Mouse (Mus musculus): Measurements from ENCODE around the gene Stx5a. TPM values are rescaled to one million over a fixed set of nuclear protein-coding genes. Genes with fewer than 3 reads are reported as not detected.

The Stx5a gene
- total RNA-seq, 4 experiments from 2014 or later = 59.6 to 66.4 (median 65.6) TPM

- DNase-seq (ENCODE audit: low spot score in 2 of 2) = peak; percentile 68 to 94
These were observed 57.2 kb downstream of the Stx5a start, which contains the start of gene Polr2g for GRCm38 (mm10) chr19:8798264-8798946. Gene Polr2g (minus strand): TSS chr19:8798577.

GRCm38 (mm10) chr19:8798947-8799315 is 57.7 kb downstream of the Stx5a start:
- DNase-seq (ENCODE audit: low spot score in 2 of 2) = no peak

DNA sequence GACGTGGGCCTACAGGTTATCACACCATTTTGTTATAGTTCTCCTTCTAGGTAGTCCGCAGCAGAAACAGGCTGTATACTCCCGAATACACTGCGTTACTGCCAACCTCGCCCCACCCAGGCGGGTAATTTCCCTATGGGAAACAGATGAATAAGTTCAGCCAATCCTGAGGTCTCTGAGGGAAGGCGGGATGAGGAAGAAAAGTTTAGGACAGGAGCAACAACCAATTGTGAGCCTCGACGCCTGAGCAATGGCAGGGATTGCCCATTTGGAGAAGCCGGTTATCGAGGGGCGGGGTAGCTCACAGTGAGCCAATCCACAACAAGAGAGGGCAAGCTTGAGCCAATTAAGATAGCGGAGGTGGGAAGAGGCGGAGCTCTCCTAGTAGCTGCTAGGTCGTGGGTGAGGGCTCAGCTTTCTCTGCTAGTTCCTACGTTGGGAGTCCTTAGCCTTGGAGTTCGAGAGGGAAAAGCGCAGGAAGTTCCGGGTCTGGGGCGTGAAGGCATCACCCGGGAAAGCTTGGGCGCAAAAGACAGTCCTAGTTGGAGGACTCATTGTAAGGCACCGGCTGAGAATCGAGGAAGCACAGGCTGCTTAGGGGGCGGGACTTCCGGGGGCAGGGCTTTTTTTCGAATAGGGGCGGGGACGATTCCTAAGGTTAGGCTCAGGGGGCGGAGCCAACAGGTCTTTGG is 61.1 kb downstream of the Stx5a start, which contains the start of gene Zbtb3:
TSS of gene Zbtb3 (plus strand) at position 426 of the 692 bp plus-strand sequence.
- peak; percentile 86 to 98 for DNase-seq (ENCODE audit: low spot score in 2 of 2)

DNA sequence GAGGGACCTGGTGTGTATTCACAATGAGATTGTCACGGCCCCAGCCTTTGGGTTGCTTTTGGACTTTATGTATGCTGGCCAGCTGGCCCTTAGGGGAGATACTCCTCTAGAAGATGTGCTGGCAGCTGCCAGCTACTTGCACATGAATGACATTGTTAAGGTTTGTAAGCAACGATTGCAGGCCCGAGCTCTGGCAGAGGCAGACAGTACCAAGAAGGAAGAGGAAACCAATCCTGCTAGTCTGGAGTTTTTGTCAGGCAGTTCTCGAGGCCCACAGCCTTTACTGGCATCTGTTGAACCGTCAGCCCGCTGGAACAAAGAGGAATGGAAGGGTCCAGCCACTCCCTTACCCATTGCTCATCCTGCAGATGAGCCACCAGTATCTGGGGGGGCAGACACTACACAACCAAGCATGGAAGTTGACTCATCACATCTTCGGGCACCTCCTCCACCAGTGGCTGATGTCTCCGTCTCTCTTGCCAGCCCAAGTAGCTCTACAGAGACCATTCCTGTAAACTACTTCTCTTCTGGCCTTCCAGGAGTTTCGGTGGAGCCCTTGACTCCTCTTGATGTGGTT is 62.1 kb downstream of the Stx5a start:
- DNase-seq (ENCODE audit: low spot score in 2 of 2) = no peak

GRCm38 (mm10) chr19:8803879-8804660 is 62.9 kb downstream of the Stx5a start:
- no peak for DNase-seq (ENCODE audit: low spot score in 2 of 2)

Small RNAs within 50 kb of the gene (microRNA-seq; reads per million reads assigned to microRNA genes)
- gene Mir6992 = 0 reads per million in 2 experiments

Other genes starting within 250 kb of the Stx5a start
- gene Slc22a8, start 150.2 kb upstream of the Stx5a start, total RNA-seq (2022) = 10 to 100 TPM; 11.5 to 15.9 (median 14.1) TPM
- 1 to 10 TPM; 6.6 to 8.6 (median 7.8) TPM for gene Slc22a6, start 123.4 kb upstream of the Stx5a start, total RNA-seq (2022)
- 100 to 1,000 TPM; 131 to 142 (median 136) TPM for gene Chrm1, start 77.6 kb upstream of the Stx5a start, total RNA-seq (2022)
- gene Slc3a2, start 18.0 kb upstream of the Stx5a start, total RNA-seq (2022) = 100 to 1,000 TPM; 147 to 155 (median 150) TPM
- gene Wdr74, start 5.6 kb upstream of the Stx5a start, total RNA-seq (2022) = 10 to 100 TPM; 43.0 to 47.5 (median 45.1) TPM
- gene 1700092M07Rik, start 695 bp upstream of the Stx5a start, total RNA-seq (2022) = 1 to 10 TPM in 2 of 4 experiments, not detected in 2; 1.4 to 2.0 TPM
- gene Nxf1, start 15.7 kb downstream of the Stx5a start, total RNA-seq (2022) = 10 to 100 TPM; 77.1 to 88.0 (median 80.2) TPM
- 10 to 100 TPM; 58.9 to 78.6 (median 67.2) TPM for gene Tmem223, start 29.6 kb downstream of the Stx5a start, total RNA-seq (2022)
- gene Tmem179b, start 33.1 kb downstream of the Stx5a start, total RNA-seq (2022) = 10 to 100 TPM; 11.3 to 14.6 (median 12.4) TPM
- 10 to 100 TPM; 13.7 to 18.1 (median 15.9) TPM for gene Taf6l, start 45.0 kb downstream of the Stx5a start, total RNA-seq (2022)
- gene Polr2g, start 57.2 kb downstream of the Stx5a start, total RNA-seq (2022) = 100 to 1,000 TPM; 107 to 116 (median 109) TPM
- 1 to 10 TPM; 4.9 to 7.3 (median 5.8) TPM for gene Zbtb3, start 61.1 kb downstream of the Stx5a start, total RNA-seq (2022)
- 10 to 100 TPM; 38.5 to 40.8 (median 39.2) TPM for gene Ttc9c, start 77.9 kb downstream of the Stx5a start, total RNA-seq (2022)
- gene Hnrnpul2, start 78.6 kb downstream of the Stx5a start, total RNA-seq (2022) = 100 to 1,000 TPM; 113 to 120 (median 118) TPM
- not detected for gene AC129217.1, start 88.4 kb downstream of the Stx5a start, total RNA-seq (2022)
- 100 to 1,000 TPM; 100 to 111 (median 105) TPM for gene Bscl2, start 96.1 kb downstream of the Stx5a start, total RNA-seq (2022)
- gene Gng3, start 97.8 kb downstream of the Stx5a start, total RNA-seq (2022) = 100 to 1,000 TPM; 153 to 200 (median 171) TPM
- 1 to 10 TPM in 2 of 4 experiments, under 1 TPM in 2; 0.68 to 1.5 (median 0.96) TPM for gene Lrrn4cl, start 109.4 kb downstream of the Stx5a start, total RNA-seq (2022)
- 100 to 1,000 TPM; 110 to 127 (median 113) TPM for gene Ubxn1, start 130.1 kb downstream of the Stx5a start, total RNA-seq (2022)
- gene Uqcc3, start 139.5 kb downstream of the Stx5a start, total RNA-seq (2022) = 10 to 100 TPM; 30.4 to 37.2 (median 33.3) TPM
- gene Lbhd1, start 142.3 kb downstream of the Stx5a start, total RNA-seq (2022) = 1 to 10 TPM; 4.7 to 9.0 (median 6.3) TPM
- not detected for gene Gm49403, start 142.5 kb downstream of the Stx5a start, total RNA-seq (2022)
- gene 1810009A15Rik, start 147.4 kb downstream of the Stx5a start, total RNA-seq (2022) = 10 to 100 TPM; 20.8 to 25.2 (median 21.8) TPM
- gene Gm49416, start 147.5 kb downstream of the Stx5a start, total RNA-seq (2022) = 1 to 10 TPM; 1.4 to 5.6 (median 2.6) TPM
- 10 to 100 TPM; 21.7 to 24.9 (median 22.1) TPM for gene Ints5, start 151.6 kb downstream of the Stx5a start, total RNA-seq (2022)
- gene Ganab, start 156.7 kb downstream of the Stx5a start, total RNA-seq (2022) = 100 to 1,000 TPM in 3 of 4 experiments, 10 to 100 TPM in 1; 100.0 to 104 (median 103) TPM
- gene B3gat3, start 179.0 kb downstream of the Stx5a start, total RNA-seq (2022) = 100 to 1,000 TPM; 155 to 175 (median 172) TPM
- gene Rom1, start 187.9 kb downstream of the Stx5a start, total RNA-seq (2022) = 10 to 100 TPM in 1 of 4 experiments, 1 to 10 TPM in 3; 7.9 to 10.1 (median 8.9) TPM
- gene Eml3, start 188.1 kb downstream of the Stx5a start, total RNA-seq (2022) = 10 to 100 TPM; 12.6 to 15.3 (median 13.8) TPM
- gene Mta2, start 200.5 kb downstream of the Stx5a start, total RNA-seq (2022) = 10 to 100 TPM; 46.8 to 53.8 (median 50.4) TPM
- gene Tut1, start 212.4 kb downstream of the Stx5a start, total RNA-seq (2022) = 10 to 100 TPM; 20.5 to 26.0 (median 22.1) TPM
- gene Eef1g, start 225.6 kb downstream of the Stx5a start, total RNA-seq (2022) = 100 to 1,000 TPM; 224 to 271 (median 243) TPM
- gene Ahnak, start 247.9 kb downstream of the Stx5a start, total RNA-seq (2022) = 10 to 100 TPM; 24.9 to 29.0 (median 27.5) TPM

All from left cerebral cortex, adult 8-10 months (tissue).